25 mouse cellular contexts compared by ENCODE assay signal in genomic region chr9:21932006-21932405, GRCm38 (mm10). TPM values are rescaled to one million over a fixed set of nuclear protein-coding genes. Genes with fewer than 3 reads are reported as not detected.
"Had no signal": no experiment of that assay in that cellular context is flagged by ENCODE, and none has a peak within 500 bp of the region (broad histone marks: within the 10 kb centered on the region; RNA-seq: fewer than 3 reads in every experiment).

No protein-coding gene starts in this region.

- DNase-seq: gastrocnemius, adult 2 months; gastrocnemius, postnatal 10 days; gastrocnemius, postnatal 25 days; heart, adult 2 months; heart, postnatal 4 days; kidney, adult 18-20 months; kidney, adult 8-10 months; kidney, postnatal 10 days; kidney, postnatal 25 days; kidney, postnatal 4 days; left cerebral cortex, postnatal 4 days had no signal

- H3K27me3 ChIP-seq: heart, embryonic 15.5 days; intestine, embryonic 15.5 days; limb, embryonic 15.5 days had no signal

- H3K27ac ChIP-seq: gastrocnemius, adult 2 months; heart, adult 2 months; heart, embryonic 13.5 days; heart, embryonic 15.5 days; hindbrain, embryonic 10.5 days; hindbrain, embryonic 12.5 days; hindbrain, embryonic 14.5 days; intestine, embryonic 15.5 days; layer of hippocampus, adult 2 months; left cerebral cortex, adult 2 months; limb, embryonic 13.5 days; limb, embryonic 15.5 days; liver, embryonic 12.5 days; liver, embryonic 14.5 days had no signal

- H3K4me3 ChIP-seq: gastrocnemius, adult 2 months; heart, adult 2 months; heart, embryonic 13.5 days; heart, embryonic 15.5 days; hindbrain, embryonic 10.5 days; hindbrain, embryonic 12.5 days; intestine, embryonic 15.5 days; layer of hippocampus, adult 2 months; left cerebral cortex, adult 2 months; limb, embryonic 13.5 days; limb, embryonic 15.5 days; liver, embryonic 12.5 days had no signal

RNA-seq across cellular contexts. Expression of gene Ccdc159, which starts 4.7 kb away (rescaled TPM):
- total RNA-seq: granulocyte monocyte progenitor cell, adult 5-6 weeks had no signal
- polyA plus RNA-seq: inflammation-experienced regulatory T-cells, adult 6 months had no signal
